9 mouse cellular contexts compared by ENCODE assay signal in genomic region chr10:24312191-24312611, GRCm38 (mm10).
DNase-seq lines count a peak whose midpoint lies in the region; ATAC-seq lines count a peak whose summit lies in the region.
"Had no signal": no experiment of that assay in that cellular context is flagged by ENCODE, and none has a peak within 500 bp of the region (broad histone marks: within the 10 kb centered on the region; RNA-seq: fewer than 3 reads in every experiment).

No protein-coding gene starts in this region.

- no peaks in the 10 kb centered on the region for H3K4me1 ChIP-seq in embryonic facial prominence, embryonic 13.5 days
- H3K4me1 ChIP-seq in heart, embryonic 11.5 days (ENCODE audit: control insufficient read depth, insufficient read depth, low read length) = no peaks in the 10 kb centered on the region
- H3K4me1 ChIP-seq in kidney, embryonic 15.5 days = 0 out of 2 replicates have a peak, but pooled peaks cover 2% of the 10 kb centered on the region
- H3K4me1 ChIP-seq in stomach, embryonic 16.5 days (ENCODE audit: control insufficient read depth, insufficient read depth, low read length) = peaks cover 4% of the 10 kb centered on the region
- H3K4me1 ChIP-seq: embryonic facial prominence, embryonic 12.5 days had no signal

- no peaks in the 10 kb centered on the region for H3K36me3 ChIP-seq in embryonic facial prominence, embryonic 13.5 days
- H3K36me3 ChIP-seq in heart, embryonic 11.5 days (ENCODE audit: control insufficient read depth, insufficient read depth, low read length) = no peaks in the 10 kb centered on the region
- no peaks in the 10 kb centered on the region for H3K36me3 ChIP-seq in kidney, embryonic 15.5 days
- no peaks in the 10 kb centered on the region for H3K36me3 ChIP-seq in stomach, embryonic 16.5 days (ENCODE audit: control insufficient read depth, insufficient read depth, low read length)
- H3K36me3 ChIP-seq: embryonic facial prominence, embryonic 12.5 days had no signal

- peak overlapping the region; percentile 29; the same call in 1 of the 2 replicates for H3K4me2 ChIP-seq in embryonic facial prominence, embryonic 13.5 days
- peak overlapping the region; percentile 34 for H3K4me2 ChIP-seq in heart, embryonic 11.5 days
- H3K4me2 ChIP-seq in kidney, embryonic 15.5 days = peak overlapping the region; percentile 49
- peak overlapping the region; percentile 43 for H3K4me2 ChIP-seq in stomach, embryonic 16.5 days (ENCODE audit: low read depth, low read length)
- H3K4me2 ChIP-seq: embryonic facial prominence, embryonic 12.5 days had no signal

- no peak for ATAC-seq in embryonic facial prominence, embryonic 13.5 days (ENCODE audit: insufficient number of reproducible peaks, insufficient read depth, low FRiP score, low TSS enrichment, low read depth)
- no peak for ATAC-seq in heart, embryonic 11.5 days (replicated peaks; ENCODE audit: insufficient number of reproducible peaks, low FRiP score, low TSS enrichment)
- no peak for ATAC-seq in kidney, embryonic 15.5 days (replicated peaks; ENCODE audit: low FRiP score)
- ATAC-seq in stomach, embryonic 16.5 days (ENCODE audit: insufficient read depth, low FRiP score) = no peak

- H3K27me3 ChIP-seq in embryonic facial prominence, embryonic 13.5 days = no peaks in the 10 kb centered on the region
- no peaks in the 10 kb centered on the region for H3K27me3 ChIP-seq in heart, embryonic 11.5 days (ENCODE audit: control insufficient read depth, insufficient read depth, low read length)
- H3K27me3 ChIP-seq in kidney, embryonic 15.5 days = no peaks in the 10 kb centered on the region
- no peaks in the 10 kb centered on the region for H3K27me3 ChIP-seq in stomach, embryonic 16.5 days (ENCODE audit: control insufficient read depth, insufficient read depth, low read length)
- H3K27me3 ChIP-seq: embryonic facial prominence, embryonic 12.5 days had no signal

- DNase-seq in A20 (ENCODE audit: low read depth, low spot score) (peak; percentile 89), liver (peak; percentile 64)
- DNase-seq in adrenal gland, postnatal 14 days = peak; percentile 78
- DNase-seq in naive thymus-derived CD4-positive, alpha-beta T cell, adult 2 months (ENCODE audit: low read depth) = peak; percentile 86

- peaks cover 2% of the 10 kb centered on the region; the same call in 1 of the 2 replicates for H3K9me3 ChIP-seq in embryonic facial prominence, embryonic 13.5 days
- H3K9me3 ChIP-seq in heart, embryonic 11.5 days (replicated peaks; ENCODE audit: control insufficient read depth, low read length) = no peaks in the 10 kb centered on the region
- no peaks in the 10 kb centered on the region for H3K9me3 ChIP-seq in kidney, embryonic 15.5 days (replicated peaks)
- H3K9me3 ChIP-seq in stomach, embryonic 16.5 days (replicated peaks; ENCODE audit: control insufficient read depth, low read length) = no peaks in the 10 kb centered on the region
- H3K9me3 ChIP-seq: embryonic facial prominence, embryonic 12.5 days had no signal

- H3K27ac ChIP-seq in embryonic facial prominence, embryonic 13.5 days = no peak overlapping the region
- H3K27ac ChIP-seq in heart, embryonic 11.5 days (ENCODE audit: low read depth, low read length) = no peak overlapping the region
- H3K27ac ChIP-seq in kidney, embryonic 15.5 days = no peak overlapping the region
- no peak overlapping the region for H3K27ac ChIP-seq in stomach, embryonic 16.5 days (ENCODE audit: low read length)
- H3K27ac ChIP-seq: embryonic facial prominence, embryonic 12.5 days had no signal

- peak overlapping the region; percentile 12; the same call in 1 of the 2 replicates for H3K4me3 ChIP-seq in embryonic facial prominence, embryonic 13.5 days
- no peak overlapping the region for H3K4me3 ChIP-seq in heart, embryonic 11.5 days (ENCODE audit: low read depth, low read length)
- peak overlapping the region; percentile 30 for H3K4me3 ChIP-seq in kidney, embryonic 15.5 days (replicated peaks)
- peak overlapping the region; percentile 28 for H3K4me3 ChIP-seq in stomach, embryonic 16.5 days (replicated peaks; ENCODE audit: low read length)
- H3K4me3 ChIP-seq: embryonic facial prominence, embryonic 12.5 days had no signal

- WGBS in embryonic facial prominence, embryonic 13.5 days = under 1% methylated on average over 9 of the region's 9 CpGs
- under 1% methylated on average over 9 of the region's 9 CpGs for WGBS in heart, embryonic 11.5 days (ENCODE audit: insufficient replicate concordance)
- 0% methylated on average over 9 of the region's 9 CpGs for WGBS in kidney, embryonic 15.5 days
- WGBS in stomach, embryonic 16.5 days = under 1% methylated on average over 9 of the region's 9 CpGs

- H3K9ac ChIP-seq in embryonic facial prominence, embryonic 13.5 days = no peak overlapping the region
- H3K9ac ChIP-seq in heart, embryonic 11.5 days (ENCODE audit: low read depth, low read length) = no peak overlapping the region
- no peak overlapping the region for H3K9ac ChIP-seq in kidney, embryonic 15.5 days
- no peak overlapping the region for H3K9ac ChIP-seq in stomach, embryonic 16.5 days (ENCODE audit: low read length)
- H3K9ac ChIP-seq: embryonic facial prominence, embryonic 12.5 days had no signal
